Mouse (Mus musculus) G1E (cell line): ENCODE measurements around the gene Mpl. TPM values are rescaled to one million over a fixed set of nuclear protein-coding genes. Genes with fewer than 3 reads are reported as not detected.

ENCODE experiments used
- ATAC-seq: 2 replicates; pipeline ENCODE4 v1.8.0; 2016; ENCODE audit warnings: mild to moderate bottlenecking; ENCODE audit not compliant: insufficient number of reproducible peaks, poor library complexity, low FRiP score, severe bottlenecking; ENCODE audit errors: extremely low read depth
- DNase-seq: peaks from one replicate; pipeline ENCODE4 v3.0.0; 2012; ENCODE audit warnings: low spot score
- H3K27me3 ChIP-seq: 2 replicates; pipeline ENCODE4 v1.6.1; 2012; ENCODE audit warnings: mild to moderate bottlenecking, low read length, inconsistent platforms; ENCODE audit not compliant: insufficient read depth
- H3K36me3 ChIP-seq: replicated peaks from 2 replicates; pipeline ENCODE3; 2012; ENCODE audit warnings: mild to moderate bottlenecking, inconsistent platforms
- H3K4me1 ChIP-seq: 2 replicates; pipeline ENCODE4 v1.6.1; 2012; ENCODE audit warnings: low read depth, low read length, inconsistent platforms, mixed read lengths; ENCODE audit not compliant: insufficient read depth
- H3K4me3 ChIP-seq: 2 replicates; pipeline ENCODE4 v1.5.1; 2012; ENCODE audit warnings: low read depth, mild to moderate bottlenecking, inconsistent platforms, low read length, moderate library complexity, mixed read lengths
- H3K9me3 ChIP-seq: replicated peaks from 2 replicates; pipeline ENCODE4 v1.6.1; 2012; ENCODE audit warnings: inconsistent platforms
- CTCF ChIP-seq: IDR thresholded peaks from 2 replicates; pipeline ENCODE4 v1.5.1; 2012; ENCODE audit warnings: low read depth, low read length, inconsistent platforms, mixed read lengths
- GATA1 ChIP-seq: IDR thresholded peaks from 2 replicates; pipeline ENCODE4 v1.6.1; 2012; ENCODE audit warnings: borderline replicate concordance, low read length, inconsistent platforms, mixed read lengths
- GATA2 ChIP-seq: IDR thresholded peaks from 2 replicates; pipeline ENCODE4 v1.6.1; 2012; ENCODE audit warnings: low read depth, low read length, inconsistent platforms, borderline replicate concordance
- POLR2AphosphoS5 ChIP-seq: IDR thresholded peaks from 2 replicates; pipeline ENCODE4 v1.6.1; 2012; ENCODE audit warnings: low read depth, low read length, inconsistent platforms; ENCODE audit not compliant: insufficient replicate concordance
- TAL1 ChIP-seq: conservative IDR thresholded peaks from 2 replicates; pipeline ENCODE4 v1.6.1; 2012; ENCODE audit warnings: low read depth, low read length, inconsistent platforms, mixed read lengths
- polyA plus RNA-seq: library from polyadenylated mRNA; stranded (reverse); fragments of >175 nt; gene quantifications from 2 replicates; pipeline ENCODE4 v1.2.3, GENCODE M21; 2012
- total RNA-seq, 2 experiments: library from RNA; stranded (forward) in 1 of 2; stranded (reverse) in 1 of 2; fragments of 200-1000 nt in 1 of 2; fragments of >200 nt in 1 of 2; fragmentation: Nextera tagmentation in 1 of 2; gene quantifications; 2 replicates each; pipeline ENCODE4 v1.2.3; 2014 to 2017

The Mpl gene
- total and polyA plus RNA-seq, 3 experiments: 0.05 to 1.0 TPM; not detected in 1

DNA sequence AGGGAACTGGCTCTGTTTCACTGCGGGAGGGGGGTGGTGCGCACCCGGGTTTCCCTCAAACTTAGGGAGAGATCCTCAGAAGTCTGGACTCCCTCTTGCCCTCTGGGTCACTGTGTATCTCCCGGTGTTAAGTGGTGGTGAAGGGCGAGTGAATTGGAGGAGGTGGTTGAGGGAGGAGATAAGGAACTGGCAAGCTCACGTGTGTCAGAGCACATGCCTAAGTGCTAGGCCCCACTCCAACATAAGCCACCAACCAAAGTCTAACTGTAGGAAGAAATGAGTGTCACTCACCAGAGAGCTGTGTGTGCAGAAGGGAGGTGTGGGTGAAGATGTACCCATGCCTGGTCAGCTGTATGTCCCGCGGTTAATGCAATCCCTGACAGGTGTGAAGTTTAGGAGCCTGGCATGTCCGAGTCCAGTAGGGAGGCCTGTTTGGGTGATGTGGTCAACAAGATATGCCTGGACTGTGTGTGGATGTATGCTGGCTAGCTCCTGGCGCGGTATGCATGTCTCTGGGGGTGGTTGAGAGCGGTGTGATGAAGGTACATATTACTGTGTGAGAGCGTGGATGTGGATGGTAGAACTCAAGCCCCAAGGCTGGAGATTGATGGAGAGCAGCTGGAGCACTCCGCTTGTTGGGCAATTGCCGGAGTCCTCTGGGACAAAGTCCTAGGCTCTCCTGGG is 28.6 kb downstream of the Mpl start:
- ATAC-seq (0 out of 2 replicates have a peak, but pooled peaks have one; percentile 12), DNase-seq (peak; percentile 61)
- peaks cover 92% of the 10 kb centered on the region for H3K4me1 ChIP-seq
- H3K27me3 ChIP-seq: no peaks in the 10 kb centered on the region
- TF ChIP-seq TAL1 (no peak), POLR2AphosphoS5 (peak; percentile 81)
- H3K9me3 ChIP-seq: no peaks in the 10 kb centered on the region
- H3K36me3 ChIP-seq: peaks cover 55% of the 10 kb centered on the region
- peak overlapping the region; percentile 98 for H3K4me3 ChIP-seq

DNA sequence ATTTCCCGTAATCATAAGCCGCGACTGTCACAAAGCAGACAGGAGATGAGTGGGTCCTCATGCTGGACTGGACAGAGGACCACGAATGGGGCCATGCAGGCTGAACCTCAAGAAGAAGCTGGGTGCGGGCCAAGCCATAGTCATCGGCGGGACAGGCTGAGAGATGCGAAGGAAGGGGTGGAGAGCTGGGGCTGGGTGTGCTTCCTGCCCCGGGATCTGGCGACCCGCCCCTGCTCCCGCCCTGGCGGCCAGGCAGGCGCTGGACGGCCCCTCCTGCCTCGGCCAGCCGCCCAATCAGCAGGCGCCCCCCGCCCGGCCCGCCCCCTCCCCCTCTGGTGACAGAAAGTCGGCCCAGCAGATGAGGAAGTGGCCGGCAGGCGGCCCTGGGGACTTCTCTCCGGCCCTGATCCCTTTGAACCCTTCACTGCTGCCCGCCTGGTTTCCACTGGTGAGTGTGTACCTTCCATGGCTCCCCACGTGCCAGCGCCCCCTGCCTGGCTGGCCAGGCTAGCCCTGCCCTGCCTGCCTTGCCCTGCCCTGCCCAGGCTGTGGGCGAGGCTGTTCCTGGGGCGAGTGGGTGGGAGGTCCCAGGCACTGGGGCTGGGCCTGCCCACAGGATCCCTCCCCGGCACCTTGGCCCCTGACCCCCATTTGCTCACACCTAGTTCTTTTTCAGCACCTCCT is 29.4 kb downstream of the Mpl start, which contains the start of gene Elovl1:
TSS of gene Elovl1 (plus strand) at position 326 of the 684 bp plus-strand sequence.
- peak; percentile 99 for DNase-seq
- TF ChIP-seq POLR2AphosphoS5 (no peak), GATA1 (no peak), CTCF (no peak), GATA2 (no peak), TAL1 (no peak)
- H3K36me3 ChIP-seq: peaks cover 53% of the 10 kb centered on the region
- peak within 1 kb of the TSS; percentile 98 for H3K4me3 ChIP-seq
- no peaks in the 10 kb centered on the region for H3K9me3 ChIP-seq
- ATAC-seq: peak; percentile 59
- no peaks in the 10 kb centered on the region for H3K27me3 ChIP-seq
- peaks cover 90% of the 10 kb centered on the region for H3K4me1 ChIP-seq

DNA sequence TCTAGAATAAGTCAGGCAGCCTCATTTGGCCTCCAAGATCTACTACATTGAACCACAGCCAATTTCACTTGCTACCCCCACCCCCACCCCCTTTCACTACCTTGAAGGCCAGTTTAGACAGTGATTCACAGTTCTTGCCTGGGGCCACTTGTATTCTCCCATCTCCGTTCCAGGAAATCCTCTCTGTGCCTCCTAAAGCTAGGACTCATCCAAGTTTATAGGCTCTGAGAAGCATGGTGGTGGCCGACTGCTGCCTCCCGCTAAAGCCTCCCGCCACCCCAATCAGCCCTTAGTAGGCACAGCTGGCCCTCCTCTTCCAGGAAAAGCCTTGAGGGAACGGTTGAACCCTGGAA is 29.9 kb downstream of the Mpl start:
- Histone ChIP-seq H3K27me3 (no peaks in the 10 kb centered on the region), H3K36me3 (peaks cover 52% of the 10 kb centered on the region), H3K4me3 (peak overlapping the region; percentile 98), H3K4me1 (peaks cover 88% of the 10 kb centered on the region), H3K9me3 (no peaks in the 10 kb centered on the region)
- ATAC-seq (no peak), DNase-seq (no peak)
- TF ChIP-seq CTCF (no peak), GATA2 (no peak), GATA1 (no peak), POLR2AphosphoS5 (no peak), TAL1 (no peak)

DNA sequence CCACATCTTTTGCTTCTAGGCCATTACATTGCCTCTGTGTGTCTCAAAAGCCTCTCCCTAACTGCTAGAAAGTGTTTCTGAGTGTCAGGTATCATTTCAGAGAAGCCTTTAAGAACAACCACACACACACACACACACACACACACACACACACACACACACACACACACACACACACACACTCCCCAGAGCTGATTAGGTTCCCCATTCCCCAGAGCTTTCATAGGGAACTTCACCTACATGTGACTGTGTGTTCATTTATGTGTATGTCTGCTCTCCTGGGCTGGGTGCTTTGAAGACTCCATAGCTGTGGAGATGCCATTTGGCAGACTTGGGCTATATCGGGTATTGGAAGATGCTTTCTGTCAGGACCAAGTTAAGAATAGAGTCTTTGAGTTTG is 31.9 kb downstream of the Mpl start:
- ATAC-seq (no peak), DNase-seq (no peak)
- H3K4me1 ChIP-seq: peaks cover 68% of the 10 kb centered on the region
- no peak for TF ChIP-seq TAL1
- no peak for TF ChIP-seq GATA2
- peaks cover 51% of the 10 kb centered on the region for H3K36me3 ChIP-seq
- no peaks in the 10 kb centered on the region for H3K9me3 ChIP-seq
- H3K27me3 ChIP-seq: no peaks in the 10 kb centered on the region
- peak overlapping the region; percentile 9; the same call in 1 of the 2 replicates for H3K4me3 ChIP-seq

DNA sequence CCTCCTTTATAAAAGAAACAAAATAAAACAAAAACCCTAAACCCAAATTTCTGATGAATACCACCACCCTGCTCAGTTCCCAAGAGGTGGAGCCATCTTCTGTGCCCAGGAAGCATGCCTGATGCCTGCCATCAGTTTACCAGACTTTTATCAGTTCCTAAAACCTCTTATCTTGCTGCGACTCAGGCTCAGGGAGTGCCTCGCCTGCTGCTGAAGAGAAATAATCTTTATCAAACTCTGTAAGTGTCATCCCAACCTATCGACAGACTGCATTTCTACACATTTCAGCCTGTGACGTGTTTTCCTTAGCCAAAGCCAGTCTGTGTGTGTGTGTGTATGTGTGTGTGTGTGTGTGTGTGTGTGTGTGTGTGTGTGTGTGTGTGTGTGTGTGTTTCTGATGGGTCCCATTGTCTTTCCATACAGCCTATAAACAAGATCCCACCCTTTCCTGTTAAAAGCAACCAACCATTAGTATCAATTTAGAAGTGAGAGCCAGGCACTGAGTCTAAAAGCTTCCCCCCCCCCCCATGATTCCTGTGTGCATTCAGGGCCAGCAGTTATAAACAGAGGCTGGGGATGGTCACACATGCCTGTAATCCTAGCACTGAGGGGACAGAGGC is 32.7 kb downstream of the Mpl start:
- ATAC-seq (peak; percentile 61), DNase-seq (peak; percentile 48)
- TF ChIP-seq CTCF (no peak), POLR2AphosphoS5 (no peak), GATA1 (no peak), TAL1 (peak; percentile 81), GATA2 (no peak)
- Histone ChIP-seq H3K9me3 (no peaks in the 10 kb centered on the region), H3K4me1 (peaks cover 60% of the 10 kb centered on the region), H3K36me3 (peaks cover 51% of the 10 kb centered on the region), H3K27me3 (no peaks in the 10 kb centered on the region), H3K4me3 (peak overlapping the region; percentile 9; the same call in 1 of the 2 replicates)

DNA sequence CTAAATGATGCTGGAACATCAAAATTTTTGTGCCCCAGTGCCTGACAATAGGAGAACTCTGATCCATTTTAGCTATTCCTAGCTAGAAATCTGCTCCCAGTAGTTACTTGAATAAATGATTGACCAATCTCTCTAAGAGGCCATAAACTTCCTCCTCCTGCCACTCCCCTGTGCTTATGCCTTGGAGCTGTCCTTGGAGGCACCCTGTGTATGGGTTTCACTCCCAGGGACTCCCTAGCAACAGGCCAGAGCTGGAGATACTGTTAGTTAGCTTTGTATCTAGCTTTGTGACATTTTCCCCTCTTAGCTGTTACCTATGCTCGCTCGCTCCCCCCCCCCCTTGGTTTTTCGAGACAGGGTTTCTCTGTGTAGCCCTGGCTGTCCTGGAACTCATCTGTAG is 35.9 kb downstream of the Mpl start:
- peaks cover 70% of the 10 kb centered on the region for H3K36me3 ChIP-seq
- no peak overlapping the region for H3K4me3 ChIP-seq
- DNase-seq: no peak
- TF ChIP-seq POLR2AphosphoS5: no peak
- no peak for TF ChIP-seq TAL1
- TF ChIP-seq GATA2: no peak
- TF ChIP-seq GATA1: no peak
- no peak for TF ChIP-seq CTCF
- ATAC-seq: no peak
- no peaks in the 10 kb centered on the region for H3K9me3 ChIP-seq
- peaks cover 43% of the 10 kb centered on the region for H3K4me1 ChIP-seq
- H3K27me3 ChIP-seq: no peaks in the 10 kb centered on the region
